Mouse (Mus musculus) 3T3-L1 (cell line): ENCODE data around the gene Mmel1.

Experiments
- DNase-seq: peaks from one replicate; pipeline ENCODE4 v3.0.0-alpha.2; 2015; ENCODE audit warnings: low read depth, low spot score

The Mmel1 gene

GRCm38 (mm10) chr4:154904185-154905071 is 35.0 kb downstream of the Mmel1 start:
- DNase-seq: peak; percentile 82

GRCm38 (mm10) chr4:154907833-154908232 is 38.4 kb downstream of the Mmel1 start:
- DNase-seq: peak; percentile 77

GRCm38 (mm10) chr4:154908490-154908889 is 39.1 kb downstream of the Mmel1 start:
- DNase-seq: no peak

GRCm38 (mm10) chr4:154910606-154911522 is 41.5 kb downstream of the Mmel1 start:
- no peak for DNase-seq

GRCm38 (mm10) chr4:154911644-154912043 is 42.3 kb downstream of the Mmel1 start:
- no peak for DNase-seq

- no peak for DNase-seq
Measured at GRCm38 (mm10) chr4:154913845-154914244, 44.5 kb downstream of the Mmel1 start.

- DNase-seq: no peak
Measured at GRCm38 (mm10) chr4:154914252-154914651, 44.9 kb downstream of the Mmel1 start.

- no peak for DNase-seq
Measured at GRCm38 (mm10) chr4:154914707-154915106, 45.3 kb downstream of the Mmel1 start.

- no peak for DNase-seq
Measured at GRCm38 (mm10) chr4:154915286-154915685, 45.9 kb downstream of the Mmel1 start.

GRCm38 (mm10) chr4:154916662-154917061 is 47.3 kb downstream of the Mmel1 start:
- DNase-seq: no peak

GRCm38 (mm10) chr4:154922291-154922690 is 52.9 kb downstream of the Mmel1 start:
- DNase-seq: no peak

- no peak for DNase-seq
Measured at GRCm38 (mm10) chr4:154922931-154923330, 53.5 kb downstream of the Mmel1 start.

GRCm38 (mm10) chr4:154925413-154925812 is 56.0 kb downstream of the Mmel1 start:
- no peak for DNase-seq

GRCm38 (mm10) chr4:154926969-154927898 is 57.8 kb downstream of the Mmel1 start:
- DNase-seq: no peak

GRCm38 (mm10) chr4:154927899-154928337 is 58.5 kb downstream of the Mmel1 start:
- peak; percentile 56 for DNase-seq

GRCm38 (mm10) chr4:154928395-154929087 is 59.2 kb downstream of the Mmel1 start, which contains the start of gene Tnfrsf14:
Gene Tnfrsf14, minus strand, starts transcription at chr4:154928563.
- DNase-seq: no peak

GRCm38 (mm10) chr4:154929088-154929660 is 59.8 kb downstream of the Mmel1 start:
- no peak for DNase-seq

- no peak for DNase-seq
Measured at GRCm38 (mm10) chr4:154933306-154933907, 64.0 kb downstream of the Mmel1 start.

GRCm38 (mm10) chr4:154934800-154935199 is 65.4 kb downstream of the Mmel1 start:
- DNase-seq: no peak

- DNase-seq: no peak
Measured at GRCm38 (mm10) chr4:154935788-154936187, 66.4 kb downstream of the Mmel1 start.
